Mouse (Mus musculus) thymus, postnatal 10 days (tissue): ENCODE measurements around the gene Fmnl3.
A peak's percentile ranks its signal among the peaks of the same experiment; 100 is the strongest.

ENCODE experiments used
- DNase-seq, 2 experiments: peaks; one replicate each; pipeline ENCODE4 v3.0.0; 2021; ENCODE audit warnings: low spot score in 2 of 2

The Fmnl3 gene

GRCm38 (mm10) chr15:99317267-99317651 lies 53.0 kb downstream of the Fmnl3 start:
- no peak for DNase-seq

GRCm38 (mm10) chr15:99316314-99317266 lies 53.7 kb downstream of the Fmnl3 start:
- DNase-seq: peak; percentile 46 to 76

- no peak for DNase-seq
Observed at GRCm38 (mm10) chr15:99314891-99315290, 55.4 kb downstream of the Fmnl3 start.

- DNase-seq: no peak
Observed at GRCm38 (mm10) chr15:99310617-99311016, 59.7 kb downstream of the Fmnl3 start.

GRCm38 (mm10) chr15:99309549-99309948 lies 60.7 kb downstream of the Fmnl3 start:
- no peak for DNase-seq

- no peak for DNase-seq
Observed at GRCm38 (mm10) chr15:99307476-99307875, 62.8 kb downstream of the Fmnl3 start.

GRCm38 (mm10) chr15:99296213-99296612 lies 74.1 kb downstream of the Fmnl3 start:
- DNase-seq: no peak

- peak in 1 of 2 experiments; percentile 21 for DNase-seq
Observed at GRCm38 (mm10) chr15:99295484-99295981, 74.7 kb downstream of the Fmnl3 start, which contains the start of gene Fam186b. Gene Fam186b, minus strand, starts transcription at chr15:99295888.

GRCm38 (mm10) chr15:99294813-99295374 lies 75.4 kb downstream of the Fmnl3 start, which contains the start of gene Prpf40b:
Gene Prpf40b, plus strand, starts transcription at chr15:99295087.
- DNase-seq: peak; percentile 83 to 85

GRCm38 (mm10) chr15:99294287-99294686 lies 76.0 kb downstream of the Fmnl3 start:
- no peak for DNase-seq

GRCm38 (mm10) chr15:99290586-99290985 lies 79.7 kb downstream of the Fmnl3 start:
- DNase-seq: no peak

GRCm38 (mm10) chr15:99285189-99285535 lies 85.1 kb downstream of the Fmnl3 start:
- DNase-seq: no peak

- no peak for DNase-seq
Observed at GRCm38 (mm10) chr15:99284527-99285188, 85.6 kb downstream of the Fmnl3 start.

GRCm38 (mm10) chr15:99283456-99283855 lies 86.8 kb downstream of the Fmnl3 start:
- no peak for DNase-seq

GRCm38 (mm10) chr15:99278271-99278670 lies 92.0 kb downstream of the Fmnl3 start:
- DNase-seq: no peak

GRCm38 (mm10) chr15:99276095-99276494 lies 94.2 kb downstream of the Fmnl3 start:
- no peak for DNase-seq
